Mouse (Mus musculus): ENCODE measurements around the gene Gne.

The Gne gene

DNA sequence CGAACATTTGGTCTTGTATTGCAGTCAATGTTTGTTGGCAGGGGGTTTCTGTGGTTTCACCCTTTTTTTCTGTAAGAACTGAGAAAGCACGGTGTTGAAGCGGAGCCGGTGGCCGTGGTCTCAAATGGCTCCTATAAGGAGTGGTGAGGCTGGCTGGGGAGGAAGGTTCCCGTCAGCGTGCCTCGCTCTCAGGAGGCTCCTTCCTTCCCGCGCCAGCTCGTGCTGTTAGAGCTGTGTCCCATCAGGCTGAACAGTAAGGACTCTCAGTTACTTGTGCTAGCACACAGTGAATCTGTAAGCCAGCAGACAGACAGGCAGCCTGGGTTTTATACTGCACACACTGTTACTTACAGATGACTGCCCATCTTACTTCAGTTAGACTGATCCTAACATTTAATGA, 61.2 kb downstream of the Gne start:
- no peak for DNase-seq

GRCm38 (mm10) chr4:44022323-44022722, 61.7 kb downstream of the Gne start:
- DNase-seq, result no peak

- DNase-seq, result no peak
Observed at GRCm38 (mm10) chr4:44016791-44017190, 67.2 kb downstream of the Gne start.

GRCm38 (mm10) chr4:44016071-44016470, 67.9 kb downstream of the Gne start:
- DNase-seq, result no peak

- DNase-seq, result no peak
Observed at GRCm38 (mm10) chr4:44013391-44014070, 70.4 kb downstream of the Gne start.

GRCm38 (mm10) chr4:44012376-44013367, 71.3 kb downstream of the Gne start:
- peak; percentile 96 for DNase-seq

GRCm38 (mm10) chr4:44011799-44012198, 72.2 kb downstream of the Gne start:
- DNase-seq, result peak; percentile 40

- DNase-seq, result no peak
Observed at GRCm38 (mm10) chr4:44010893-44011292, 73.1 kb downstream of the Gne start.

GRCm38 (mm10) chr4:44010176-44010575, 73.8 kb downstream of the Gne start:
- DNase-seq, result no peak

GRCm38 (mm10) chr4:44004623-44005409, 79.2 kb downstream of the Gne start:
- DNase-seq, result no peak

GRCm38 (mm10) chr4:44004126-44004525, 79.9 kb downstream of the Gne start, which contains the start of gene Clta:
Gene Clta (plus strand): TSS chr4:44004452.
- DNase-seq, result no peak

GRCm38 (mm10) chr4:44003622-44004021, 80.4 kb downstream of the Gne start:
- no peak for DNase-seq

GRCm38 (mm10) chr4:43994342-43994741, 89.6 kb downstream of the Gne start:
- DNase-seq, result no peak

GRCm38 (mm10) chr4:43993072-43993471, 90.9 kb downstream of the Gne start:
- no peak for DNase-seq

- DNase-seq, result no peak
Observed at GRCm38 (mm10) chr4:43988976-43989375, 95.0 kb downstream of the Gne start.

- no peak for DNase-seq
Observed at GRCm38 (mm10) chr4:43984326-43984725, 99.7 kb downstream of the Gne start.
